Mouse (Mus musculus): ENCODE measurements at regions not wholly inside any gene's neighbourhood (a gene's known extent, or its start where the extent isn't known, plus 50 kb on each side); places are given as distances from the start of the nearest gene placed in this dataset.

- no peak for DNase-seq (ENCODE audit: low read depth, low spot score)
Observed at GRCm38 (mm10) chr14:88410722-88411437, 60.3 kb downstream of the Pcdh20 start.

- no peak for DNase-seq (ENCODE audit: low read depth, low spot score)
Observed at GRCm38 (mm10) chr14:88399270-88399669, 71.9 kb downstream of the Pcdh20 start.

- peak; percentile 47 for DNase-seq (ENCODE audit: low read depth, low spot score)
Observed at GRCm38 (mm10) chr14:88397187-88397586, 74.0 kb downstream of the Pcdh20 start.

GRCm38 (mm10) chr14:88395016-88395415 lies 76.2 kb downstream of the Pcdh20 start:
- DNase-seq (ENCODE audit: low read depth, low spot score): peak; percentile 65

- DNase-seq (ENCODE audit: low read depth, low spot score): peak; percentile 4
Observed at GRCm38 (mm10) chr14:88384553-88384952, 86.6 kb downstream of the Pcdh20 start.

GRCm38 (mm10) chr14:88347177-88347576 lies 124.0 kb downstream of the Pcdh20 start:
- DNase-seq (ENCODE audit: low read depth, low spot score): peak; percentile 87

- peak; percentile 1 for DNase-seq (ENCODE audit: low read depth, low spot score)
Observed at GRCm38 (mm10) chr14:88337304-88337703, 133.9 kb downstream of the Pcdh20 start.

GRCm38 (mm10) chr14:88330613-88331012 lies 140.6 kb downstream of the Pcdh20 start:
- DNase-seq (ENCODE audit: low read depth, low spot score): no peak

- no peak for DNase-seq (ENCODE audit: low read depth, low spot score)
Observed at GRCm38 (mm10) chr14:88326411-88326810, 144.8 kb downstream of the Pcdh20 start.

- DNase-seq (ENCODE audit: low read depth, low spot score): peak; percentile 71
Observed at GRCm38 (mm10) chr14:88278327-88278726, 192.9 kb downstream of the Pcdh20 start.

GRCm38 (mm10) chr14:88264771-88265170 lies 206.4 kb downstream of the Pcdh20 start:
- peak; percentile 31 for DNase-seq (ENCODE audit: low read depth, low spot score)

GRCm38 (mm10) chr14:88259034-88259433 lies 212.2 kb downstream of the Pcdh20 start:
- DNase-seq (ENCODE audit: low read depth, low spot score): no peak

GRCm38 (mm10) chr14:88255131-88255530 lies 216.1 kb downstream of the Pcdh20 start:
- DNase-seq (ENCODE audit: low read depth, low spot score): no peak

Data from brain, adult 2 months (tissue).